Mouse (Mus musculus) limb, embryonic 15.5 days (tissue): Measurements from ENCODE around the gene Pls3. TPM values are rescaled to one million over a fixed set of nuclear protein-coding genes. Genes with fewer than 3 reads are reported as not detected.
"Not testable (repeated sequence)": the region's sequence is repeated elsewhere in the genome, so short reads cannot be mapped to it uniquely, and the experiment has no call there.

Experiments used
- ATAC-seq: fragments of 200-750 bp; cut with Nextera tagmentation; 2 replicates; pipeline ENCODE4 v1.8.0; 2017; ENCODE audit warnings: low read depth, moderate TSS enrichment; ENCODE audit not compliant: insufficient number of reproducible peaks, low FRiP score, low TSS enrichment
- H3K27ac ChIP-seq: fragments of 300-500 bp; sonication (generic); 2 replicates; pipeline ENCODE4 v1.5.1; 2015; ENCODE audit warnings: moderate library complexity, mild to moderate bottlenecking, inconsistent platforms
- H3K27me3 ChIP-seq: fragments of 300-500 bp; sonication (generic); 2 replicates; pipeline ENCODE4 v1.6.1; 2015; ENCODE audit warnings: inconsistent platforms
- H3K36me3 ChIP-seq: fragments of 300-500 bp; sonication (generic); 2 replicates; pipeline ENCODE4 v1.6.1; 2015; ENCODE audit warnings: inconsistent platforms
- H3K4me1 ChIP-seq: fragments of 300-500 bp; sonication (generic); 2 replicates; pipeline ENCODE4 v1.6.1; 2015; ENCODE audit warnings: inconsistent platforms
- H3K4me2 ChIP-seq: fragments of 300-500 bp; sonication (generic); 2 replicates; pipeline ENCODE4 v1.6.1; 2015; ENCODE audit warnings: mild to moderate bottlenecking, inconsistent platforms
- H3K4me3 ChIP-seq: fragments of 300-500 bp; sonication (generic); 2 replicates; pipeline ENCODE4 v1.5.1; 2015; ENCODE audit warnings: mild to moderate bottlenecking, inconsistent platforms
- H3K9ac ChIP-seq: fragments of 300-500 bp; sonication (generic); 2 replicates; pipeline ENCODE4 v1.6.1; 2015; ENCODE audit warnings: inconsistent platforms
- H3K9me3 ChIP-seq: fragments of 300-500 bp; sonication (generic); 2 replicates; pipeline ENCODE4 v1.6.1; 2016; ENCODE audit warnings: inconsistent platforms
- WGBS: fragments of 180-500 bp; shearing (Covaris S2); methylation state at CpG from one replicate; pipeline ENCODE4 v1.1.7; 2015; 5-methylcytosine and 5-hydroxymethylcytosine counted together
- polyA plus RNA-seq: library from polyadenylated mRNA; unstranded; fragments of >200 nt; fragmentation: Nextera tagmentation; extraction: Ambion mirVana; gene quantifications from 2 replicates; pipeline ENCODE4 v1.2.1, GENCODE M21; 2015

Gene Pls3
- polyA plus RNA-seq, 1 experiment from 2014 or later = 122 TPM

DNA sequence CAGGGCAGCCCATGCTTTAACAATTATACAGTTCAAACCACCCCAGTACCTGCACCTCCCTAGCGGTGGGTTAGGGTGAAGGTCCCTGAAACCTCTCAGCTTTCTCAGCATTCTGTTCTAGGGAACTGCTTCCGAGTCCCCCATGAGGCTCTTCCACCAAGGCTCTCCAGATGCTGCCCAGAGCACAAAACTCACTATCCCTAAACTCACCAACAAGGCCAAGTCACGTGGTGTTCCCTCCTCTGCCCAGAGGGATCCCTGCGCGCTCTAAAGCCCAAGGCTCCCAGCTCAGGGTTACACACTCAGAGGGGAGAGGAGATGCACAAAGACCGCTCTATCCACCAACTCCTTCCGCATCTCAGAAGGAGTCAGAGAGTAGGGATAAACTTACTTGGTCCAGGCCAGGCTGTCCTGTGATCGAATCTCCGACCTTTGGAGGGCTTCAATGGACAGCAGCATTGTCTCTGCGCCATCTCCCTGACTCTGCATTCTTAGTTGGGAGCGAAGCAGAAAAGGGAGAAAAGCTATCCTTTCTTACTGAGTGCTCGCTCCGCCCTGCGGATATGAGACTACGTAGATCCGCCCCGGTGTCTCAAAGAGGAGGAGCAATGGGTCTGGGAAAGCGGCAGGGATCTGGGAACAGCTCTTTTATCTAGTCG lies 110.7 kb downstream of the Pls3 start:
- H3K9me3 ChIP-seq = no peaks in the 10 kb centered on the region
- 12% methylated on average over 18 of the region's 19 CpGs for WGBS
- no peaks in the 10 kb centered on the region for H3K36me3 ChIP-seq
- H3K4me1 ChIP-seq = no peaks in the 10 kb centered on the region
- no peaks in the 10 kb centered on the region for H3K27me3 ChIP-seq
- peak overlapping the region; percentile 39 for H3K9ac ChIP-seq
- peak overlapping the region; percentile 87 for H3K27ac ChIP-seq
- H3K4me2 ChIP-seq = peak overlapping the region; percentile 47
- peak; percentile 86 for ATAC-seq
- H3K4me3 ChIP-seq = peak overlapping the region; percentile 51

DNA sequence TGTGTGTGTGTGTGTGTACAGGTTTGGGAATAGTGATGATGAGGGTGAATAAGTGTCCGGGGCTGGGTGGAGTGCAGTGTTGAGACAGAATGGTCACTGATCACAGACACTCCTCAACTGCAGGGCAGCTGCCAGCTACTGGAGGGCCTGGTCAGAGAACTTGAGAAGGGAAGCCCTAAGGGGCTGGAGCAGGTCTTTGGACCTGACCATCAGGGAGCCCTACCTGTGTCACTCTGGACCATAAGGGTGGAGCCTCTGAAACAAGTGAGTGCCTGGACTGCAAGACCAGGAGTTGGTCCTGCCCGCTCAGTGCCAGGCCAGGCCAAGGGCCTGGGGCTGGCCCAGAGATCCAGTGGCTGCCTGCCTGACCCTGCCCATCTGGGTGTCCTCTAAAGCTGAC lies 115.5 kb downstream of the Pls3 start:
- not testable (repeated sequence) for H3K4me2 ChIP-seq, H3K27ac ChIP-seq, H3K9ac ChIP-seq, H3K4me3 ChIP-seq, H3K4me1 ChIP-seq, ATAC-seq, H3K27me3 ChIP-seq, H3K36me3 ChIP-seq, H3K9me3 ChIP-seq
- 86% methylated on average over 2 of the region's 2 CpGs for WGBS

DNA sequence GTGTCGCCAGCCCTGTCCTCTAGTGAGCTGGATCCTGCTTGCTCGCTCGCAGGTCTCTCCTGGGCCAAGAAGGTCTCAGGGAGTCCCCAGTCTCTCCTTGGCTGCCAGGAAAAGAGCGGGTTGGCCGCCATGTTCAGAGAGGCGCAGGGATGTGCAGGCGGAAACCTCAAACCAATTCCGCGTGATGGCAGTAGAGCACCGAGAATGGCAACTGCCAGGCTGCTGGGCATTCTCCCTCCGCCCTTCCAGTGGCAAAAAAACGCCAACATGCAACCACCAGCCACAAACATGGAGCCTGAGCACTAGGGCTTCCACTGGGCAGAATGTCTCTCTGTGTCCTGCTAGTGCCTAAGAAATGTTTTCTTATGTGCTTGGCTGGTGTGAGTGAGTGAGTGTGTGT lies 115.9 kb downstream of the Pls3 start:
- not testable (repeated sequence) for H3K9me3 ChIP-seq, H3K4me3 ChIP-seq, H3K4me2 ChIP-seq, H3K4me1 ChIP-seq, H3K9ac ChIP-seq, H3K27me3 ChIP-seq, H3K27ac ChIP-seq, ATAC-seq, H3K36me3 ChIP-seq
- WGBS = 73% methylated on average over 12 of the region's 12 CpGs

DNA sequence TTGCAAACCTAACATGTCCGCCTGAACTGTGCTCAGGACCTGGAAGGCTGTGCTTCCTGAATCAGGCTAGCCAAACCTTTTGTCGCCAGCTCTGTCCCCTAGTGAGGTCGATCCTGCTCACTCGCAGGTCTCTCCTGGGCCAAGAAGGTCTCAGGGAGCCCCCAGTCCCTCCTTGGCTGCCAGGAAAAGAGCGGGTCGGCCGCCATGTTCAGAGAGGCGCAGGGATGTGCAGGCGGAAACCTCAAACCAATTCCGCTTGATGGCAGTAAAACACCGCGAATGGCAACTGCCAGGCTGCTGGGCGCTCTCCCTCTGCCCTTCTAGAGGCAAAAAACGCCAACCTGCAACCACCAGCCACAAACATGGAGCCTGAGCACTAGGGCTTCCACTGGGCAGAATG lies 117.0 kb downstream of the Pls3 start:
- H3K27me3 ChIP-seq, H3K27ac ChIP-seq, H3K9ac ChIP-seq, H3K9me3 ChIP-seq, H3K4me1 ChIP-seq, H3K4me3 ChIP-seq, ATAC-seq, H3K4me2 ChIP-seq, H3K36me3 ChIP-seq: not testable (repeated sequence)
- WGBS = 71% methylated on average over 14 of the region's 14 CpGs

DNA sequence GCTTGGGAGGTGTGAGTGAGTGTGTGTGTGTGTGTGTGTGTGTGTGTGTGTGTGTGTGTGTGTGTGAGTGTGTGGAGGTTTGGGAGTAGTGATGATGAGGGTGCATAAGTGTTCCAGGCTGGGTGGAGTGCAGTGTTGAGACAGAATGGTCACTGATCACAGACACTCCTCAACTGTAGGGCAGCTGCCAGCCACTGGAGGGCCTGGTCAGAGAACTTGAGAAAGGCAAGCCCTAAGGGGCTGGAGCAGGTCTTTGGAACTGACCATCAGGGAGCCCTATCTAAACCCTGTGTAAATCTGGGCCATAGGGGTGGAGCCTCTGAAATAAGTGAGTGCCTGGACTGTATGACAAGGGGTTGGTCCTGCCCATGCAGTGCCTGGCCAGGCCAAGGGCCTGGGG lies 120.5 kb downstream of the Pls3 start:
- not testable (repeated sequence) for H3K9me3 ChIP-seq, ATAC-seq, H3K9ac ChIP-seq, H3K4me2 ChIP-seq, H3K4me1 ChIP-seq, H3K36me3 ChIP-seq, H3K27ac ChIP-seq, H3K4me3 ChIP-seq, H3K27me3 ChIP-seq

DNA sequence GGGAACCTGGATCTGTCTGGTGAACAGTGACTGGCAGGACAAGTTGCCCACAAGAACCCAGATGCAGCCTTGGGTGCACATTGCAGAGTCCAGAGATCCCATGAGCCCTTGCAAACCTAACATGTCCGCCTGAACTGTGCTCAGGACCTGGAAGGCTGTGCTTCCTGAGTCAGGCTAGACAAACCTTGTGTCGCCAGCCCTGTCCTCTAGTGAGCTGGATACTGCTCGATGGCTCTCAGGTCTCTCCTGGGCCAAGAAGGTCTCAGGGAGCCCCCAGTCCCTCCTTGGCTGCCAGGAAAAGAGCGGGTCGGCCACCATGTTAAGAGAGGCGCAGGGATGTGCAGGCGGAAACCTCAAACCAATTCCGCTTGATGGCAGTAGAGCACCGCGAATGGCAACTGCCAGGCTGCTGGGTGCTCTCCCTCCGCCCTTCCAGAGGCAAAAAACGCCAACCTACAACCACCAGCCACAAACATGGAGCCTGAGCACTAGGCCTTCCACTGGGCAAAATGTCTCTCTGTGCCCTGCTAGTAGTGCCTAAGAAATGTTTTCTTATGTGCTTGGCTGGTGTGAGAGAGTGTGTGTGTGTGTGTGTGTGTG lies 124.8 kb downstream of the Pls3 start:
- not testable (repeated sequence) for H3K4me2 ChIP-seq, ATAC-seq, H3K27me3 ChIP-seq, H3K36me3 ChIP-seq, H3K9ac ChIP-seq, H3K9me3 ChIP-seq, H3K27ac ChIP-seq, H3K4me3 ChIP-seq, H3K4me1 ChIP-seq
- WGBS = 68% methylated on average over 7 of the region's 12 CpGs

DNA sequence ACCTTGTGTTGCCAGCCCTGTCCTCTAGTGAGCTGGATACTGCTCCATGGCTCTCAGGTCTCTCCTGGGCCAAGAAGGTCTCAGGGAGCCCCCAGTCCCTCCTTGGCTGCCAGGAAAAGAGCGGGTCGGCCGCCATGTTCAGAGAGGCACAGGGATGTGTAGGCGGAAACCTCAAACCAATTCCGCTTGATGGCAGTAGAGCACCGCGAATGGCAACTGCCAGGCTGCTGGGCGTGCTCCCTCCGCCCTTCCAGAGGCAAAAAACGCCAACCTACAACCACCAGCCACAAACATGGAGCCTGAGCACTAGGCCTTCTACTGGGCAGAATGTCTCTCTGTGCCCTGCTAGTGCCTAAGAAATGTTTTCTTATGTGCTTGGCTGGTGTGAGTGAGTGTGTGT lies 125.7 kb downstream of the Pls3 start:
- not testable (repeated sequence) for H3K4me2 ChIP-seq, H3K4me1 ChIP-seq, H3K36me3 ChIP-seq, ATAC-seq, H3K4me3 ChIP-seq, H3K27me3 ChIP-seq, H3K9ac ChIP-seq, H3K27ac ChIP-seq, H3K9me3 ChIP-seq
- 65% methylated on average over 9 of the region's 10 CpGs for WGBS

DNA sequence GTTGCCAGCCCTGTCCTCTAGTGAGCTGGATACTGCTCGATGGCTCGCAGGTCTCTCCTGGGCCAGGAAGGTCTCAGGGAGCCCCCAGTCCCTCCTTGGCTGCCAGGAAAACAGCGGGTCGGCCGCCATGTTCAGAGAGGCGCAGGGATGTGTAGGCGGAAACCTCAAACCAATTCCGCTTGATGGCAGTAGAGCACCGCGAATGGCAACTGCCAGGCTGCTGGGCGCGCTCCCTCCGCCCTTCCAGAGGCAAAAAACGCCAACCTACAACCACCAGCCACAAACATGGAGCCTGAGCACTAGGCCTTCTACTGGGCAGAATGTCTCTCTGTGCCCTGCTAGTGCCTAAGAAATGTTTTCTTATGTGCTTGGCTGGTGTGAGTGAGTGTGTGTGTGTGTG lies 130.5 kb downstream of the Pls3 start:
- H3K27me3 ChIP-seq, H3K9ac ChIP-seq, H3K4me1 ChIP-seq, H3K27ac ChIP-seq, ATAC-seq, H3K36me3 ChIP-seq, H3K4me3 ChIP-seq, H3K4me2 ChIP-seq, H3K9me3 ChIP-seq: not testable (repeated sequence)
- WGBS = 54% methylated on average over 11 of the region's 14 CpGs

DNA sequence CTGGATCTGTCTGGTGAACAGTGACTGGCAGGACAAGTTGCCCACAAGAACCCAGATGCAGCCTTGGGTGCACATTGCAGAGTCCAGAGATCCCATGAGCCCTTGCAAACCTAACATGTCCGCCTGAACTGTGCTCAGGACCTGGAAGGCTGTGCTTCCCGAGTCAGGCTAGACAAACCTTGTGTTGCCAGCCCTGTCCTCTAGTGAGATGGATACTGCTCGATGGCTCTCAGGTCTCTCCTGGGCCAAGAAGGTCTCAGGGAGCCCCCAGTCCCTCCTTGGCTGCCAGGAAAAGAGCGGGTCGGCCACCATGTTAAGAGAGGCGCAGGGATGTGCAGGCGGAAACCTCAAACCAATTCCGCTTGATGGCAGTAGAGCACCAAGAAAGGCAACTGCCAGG lies 135.5 kb downstream of the Pls3 start:
- not testable (repeated sequence) for H3K27ac ChIP-seq, H3K9ac ChIP-seq, ATAC-seq, H3K9me3 ChIP-seq, H3K4me1 ChIP-seq, H3K4me3 ChIP-seq, H3K4me2 ChIP-seq, H3K27me3 ChIP-seq, H3K36me3 ChIP-seq
- WGBS = 75% methylated on average over 5 of the region's 8 CpGs
